Mouse (Mus musculus): ENCODE data around the gene Ell.

Gene Ell

DNA sequence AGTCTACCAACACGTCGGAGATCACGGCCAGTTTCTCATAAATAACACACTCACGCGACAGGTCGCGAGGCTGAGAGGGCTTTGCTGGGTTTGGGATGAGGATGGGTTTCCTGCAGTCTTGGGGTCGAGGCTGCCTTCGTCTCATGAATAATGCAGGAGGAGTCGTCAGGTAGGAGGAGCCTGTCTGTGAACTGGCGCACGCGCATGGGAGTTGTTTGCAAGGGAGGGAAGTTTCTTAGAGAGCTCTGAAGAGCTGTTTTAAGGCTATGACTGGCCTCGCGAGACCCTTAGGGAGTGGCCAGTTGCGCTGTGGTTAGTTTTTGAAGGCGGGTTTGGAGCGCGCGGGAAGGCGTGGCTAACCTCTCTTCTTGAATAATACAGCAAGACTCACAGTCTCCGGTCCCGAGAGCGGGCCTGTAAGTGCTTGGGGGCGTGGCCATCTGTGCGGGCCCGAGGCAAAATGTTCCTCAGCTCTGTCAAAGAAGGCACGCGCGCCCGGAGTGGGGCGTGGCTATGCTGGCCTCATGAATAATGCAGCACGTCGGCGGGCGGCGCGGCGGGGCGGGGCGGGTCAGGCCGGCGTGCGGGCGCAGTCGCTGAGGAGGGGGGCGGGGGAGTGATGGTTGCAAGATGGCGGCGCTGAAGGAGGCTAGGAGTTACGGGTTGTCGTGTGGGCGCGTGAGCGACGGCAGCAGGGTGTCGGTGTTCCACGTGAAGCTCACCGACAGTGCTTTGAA lies at the start of gene Ell:
Gene Ell (plus strand): TSS at position 381 of the 737 bp plus-strand sequence.
- under 1% methylated on average over 58 of the region's 58 CpGs for WGBS

GRCm38 (mm10) chr8:70489576-70489975 lies 49.7 kb upstream of the Ell start:
- 7% methylated on average over 37 of the region's 41 CpGs for WGBS

- WGBS, result 43% methylated on average over 10 of the region's 10 CpGs
Observed at GRCm38 (mm10) chr8:70490061-70490879, 49.0 kb upstream of the Ell start.

- 9% methylated on average over 20 of the region's 20 CpGs for WGBS
Observed at GRCm38 (mm10) chr8:70490880-70491495, 48.3 kb upstream of the Ell start.

DNA sequence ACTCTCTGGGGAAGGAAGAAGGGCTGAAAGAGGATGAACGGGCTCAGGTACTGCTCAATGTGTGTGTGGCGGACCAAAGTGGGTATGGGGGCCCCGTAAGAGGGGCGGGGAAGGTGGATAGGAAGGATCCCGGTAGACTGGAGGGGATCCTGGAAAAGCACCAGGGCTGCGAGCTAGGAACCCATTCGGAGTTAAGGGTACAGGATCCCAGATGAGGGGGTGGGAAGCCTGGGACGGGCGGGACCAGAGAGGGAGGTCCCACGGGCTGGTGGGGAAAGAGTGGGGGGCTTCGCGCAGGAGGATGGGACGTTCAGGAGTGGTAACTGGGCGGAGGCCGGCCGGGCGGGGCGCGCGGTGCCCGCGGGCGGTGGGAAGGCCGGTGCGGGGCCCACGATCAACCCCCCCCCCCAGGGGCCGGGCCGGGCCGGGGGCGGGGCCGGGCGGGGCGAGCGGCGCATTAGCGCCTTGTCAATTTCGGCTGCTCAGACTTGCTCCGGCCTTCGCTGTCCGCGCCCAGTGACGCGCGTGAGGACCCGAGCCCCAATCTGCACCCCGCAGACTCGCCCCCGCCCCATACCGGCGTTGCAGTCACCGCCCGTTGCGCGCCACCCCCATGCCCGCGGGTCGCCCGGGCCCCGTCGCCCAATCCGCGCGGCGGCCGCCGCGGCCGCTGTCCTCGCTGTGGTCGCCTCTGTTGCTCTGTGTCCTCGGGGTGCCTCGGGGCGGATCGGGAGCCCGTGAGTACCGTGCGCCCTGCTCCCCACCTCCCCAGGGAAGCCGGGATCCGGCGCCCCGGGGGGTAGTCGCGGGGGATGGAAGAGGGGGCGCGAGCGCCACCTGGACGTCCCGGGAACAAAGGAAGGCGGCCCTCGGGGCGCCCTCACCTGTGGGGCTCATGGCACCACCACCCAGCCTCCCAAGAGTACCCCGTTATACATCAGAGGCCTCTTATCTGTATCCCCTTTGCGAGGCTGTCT lies 46.3 kb upstream of the Ell start, which contains the start of gene Crlf1:
Gene Crlf1 (plus strand): TSS at position 495 of the 977 bp plus-strand sequence.
- 2% methylated on average over 58 of the region's 93 CpGs for WGBS

- WGBS, result 2% methylated on average over 47 of the region's 47 CpGs
Observed at GRCm38 (mm10) chr8:70493692-70494415, 45.4 kb upstream of the Ell start.

- 11% methylated on average over 28 of the region's 28 CpGs for WGBS
Observed at GRCm38 (mm10) chr8:70494416-70494945, 44.8 kb upstream of the Ell start.

DNA sequence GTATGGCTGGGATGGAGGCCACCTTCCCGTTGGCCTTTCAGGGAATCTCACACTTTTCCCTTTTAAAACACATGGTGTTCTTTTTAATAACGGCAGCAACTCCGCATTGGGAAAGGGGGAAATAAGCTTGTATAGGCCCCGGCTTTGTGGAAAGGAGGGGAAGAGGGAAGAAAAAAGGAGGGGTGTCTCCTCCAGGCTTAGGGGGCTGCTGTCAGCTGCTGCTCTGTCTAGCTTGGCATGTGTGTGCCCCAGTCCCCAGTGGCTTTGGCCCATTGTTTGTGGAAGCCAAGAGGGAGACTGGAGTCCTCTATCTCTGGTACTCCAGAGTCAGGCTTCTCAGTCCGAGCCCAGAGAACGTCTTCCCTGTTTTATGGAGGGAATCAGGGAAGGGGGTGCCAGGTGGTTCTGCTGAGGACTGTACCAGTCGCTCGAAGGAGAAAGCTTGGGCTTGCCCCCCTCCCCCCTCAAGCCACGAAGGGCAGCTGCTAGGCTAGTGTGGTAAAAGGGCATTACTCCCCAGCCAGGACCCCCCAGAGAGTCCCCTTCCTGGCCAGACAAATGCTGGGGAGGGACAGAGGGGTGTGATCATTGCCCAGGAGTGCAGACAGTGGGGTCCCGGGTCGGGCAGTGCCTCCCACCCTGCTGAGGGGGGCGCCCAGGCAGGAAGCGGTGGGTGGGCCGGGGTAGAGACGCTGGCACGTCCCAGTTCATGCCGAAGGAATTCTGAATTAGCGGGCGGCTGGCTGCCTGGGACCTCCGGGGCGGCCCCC lies 44.1 kb upstream of the Ell start:
- 39% methylated on average over 21 of the region's 21 CpGs for WGBS

DNA sequence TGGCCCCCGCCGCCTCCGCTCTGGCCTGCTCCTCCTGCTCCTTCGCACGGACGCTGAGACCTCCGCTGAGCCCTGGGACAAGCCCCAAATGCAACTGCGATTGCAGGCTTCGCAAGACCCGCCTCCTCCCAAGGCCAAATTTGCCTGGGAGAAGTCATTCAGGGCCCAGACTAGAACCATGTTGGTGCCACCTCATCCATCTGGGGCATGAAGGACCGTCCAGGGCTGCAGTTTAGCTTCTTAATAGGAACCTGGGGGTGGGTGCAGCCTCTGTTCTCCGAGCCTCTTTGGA lies 43.5 kb upstream of the Ell start:
- 59% methylated on average over 12 of the region's 12 CpGs for WGBS

- WGBS, result 21% methylated on average over 39 of the region's 39 CpGs
Observed at GRCm38 (mm10) chr8:70500386-70501301, 38.6 kb upstream of the Ell start.

GRCm38 (mm10) chr8:70501820-70502529 lies 37.3 kb upstream of the Ell start:
- 21% methylated on average over 23 of the region's 23 CpGs for WGBS

GRCm38 (mm10) chr8:70502540-70502939 lies 36.7 kb upstream of the Ell start:
- 38% methylated on average over 12 of the region's 12 CpGs for WGBS

DNA sequence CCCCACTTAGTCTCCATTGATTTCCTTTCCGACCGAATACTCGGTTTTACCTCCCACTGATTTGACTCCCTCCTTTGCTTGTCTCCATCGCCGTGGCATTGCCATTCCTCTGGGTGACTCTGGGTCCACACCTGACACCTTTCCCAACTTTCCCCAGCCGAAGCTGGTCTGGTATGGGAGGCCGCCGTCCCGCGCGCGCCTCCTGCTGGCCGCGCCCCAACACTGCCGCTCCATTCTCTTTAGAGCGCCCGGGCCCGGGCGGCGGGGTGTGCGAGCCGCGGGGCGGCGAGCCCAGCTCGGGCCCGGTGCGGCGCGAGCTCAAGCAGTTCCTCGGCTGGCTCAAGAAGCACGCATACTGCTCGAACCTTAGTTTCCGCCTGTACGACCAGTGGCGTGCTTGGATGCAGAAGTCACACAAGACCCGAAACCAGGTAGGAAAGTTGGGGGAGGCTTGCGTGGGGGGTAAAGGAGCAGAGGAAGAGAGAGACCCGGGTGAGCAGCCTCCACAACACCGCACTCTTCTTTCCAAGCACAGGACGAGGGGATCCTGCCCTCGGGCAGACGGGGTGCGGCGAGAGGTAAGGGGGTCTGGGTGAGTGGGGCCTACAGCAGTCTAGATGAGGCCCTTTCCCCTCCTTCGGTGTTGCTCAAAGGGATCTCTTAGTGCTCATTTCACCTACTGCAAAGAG lies 36.1 kb upstream of the Ell start:
- 21% methylated on average over 46 of the region's 46 CpGs for WGBS

DNA sequence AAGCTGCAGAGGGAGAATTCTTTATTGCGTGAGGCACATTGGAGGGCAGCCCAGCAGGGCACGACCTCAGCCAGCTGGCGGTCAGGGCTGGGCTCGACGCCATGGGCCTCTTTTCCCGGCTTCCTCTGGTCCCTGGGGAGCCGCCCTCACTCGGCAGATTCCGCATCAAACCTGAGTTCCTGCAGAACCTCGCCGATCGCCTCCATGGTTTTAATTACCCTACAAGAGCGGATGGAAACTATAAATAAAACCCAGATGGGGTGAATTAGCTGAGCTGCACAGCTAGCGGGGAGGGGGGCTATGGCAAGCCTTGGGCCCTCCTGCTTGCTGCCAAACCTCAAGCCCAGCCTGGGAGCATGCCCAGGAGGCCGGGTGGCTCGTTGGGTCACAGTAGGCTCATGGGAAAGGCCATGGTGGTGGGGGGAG lies 35.0 kb upstream of the Ell start:
- WGBS, result 23% methylated on average over 16 of the region's 16 CpGs

- 60% methylated on average over 3 of the region's 3 CpGs for WGBS
Observed at GRCm38 (mm10) chr8:70504851-70505250, 34.4 kb upstream of the Ell start.

GRCm38 (mm10) chr8:70505698-70506327 lies 33.4 kb upstream of the Ell start:
- WGBS, result 21% methylated on average over 32 of the region's 32 CpGs
